In genomic region chr12:98674627-98675143, GRCm38 (mm10) we compare ENCODE assay signal across 8 mouse cellular contexts. TPM values are rescaled to one million over a fixed set of nuclear protein-coding genes. Genes with fewer than 3 reads are reported as not detected.
DNase-seq lines count a peak whose midpoint lies in the region; ATAC-seq lines count a peak whose summit lies in the region.

No protein-coding gene starts in this region.

- peak overlapping the region; percentile 44 for H3K27ac ChIP-seq in intestine, embryonic 15.5 days

- H3K36me3 ChIP-seq in intestine, embryonic 15.5 days = 0 out of 2 replicates have a peak, but pooled peaks cover 5% of the 10 kb centered on the region

- H3K9me3 ChIP-seq in intestine, embryonic 15.5 days = no peaks in the 10 kb centered on the region

- peak overlapping the region; percentile 46 for H3K4me2 ChIP-seq in intestine, embryonic 15.5 days (replicated peaks)

- no peaks in the 10 kb centered on the region for H3K27me3 ChIP-seq in intestine, embryonic 15.5 days (replicated peaks)

- no peaks in the 10 kb centered on the region for H3K4me1 ChIP-seq in intestine, embryonic 15.5 days (replicated peaks)

- intact Hi-C loops in left cerebral cortex, postnatal 25 days (cut with DNase I) = loop anchor here (1.0 to 5.0 kb wide), 2 partner anchors 60 to 73 kb away; partner anchors contain the start of gene Zc3h14

- peak overlapping the region; percentile 29 for H3K4me3 ChIP-seq in intestine, embryonic 15.5 days (replicated peaks)

- H3K9ac ChIP-seq in intestine, embryonic 15.5 days = peak overlapping the region; percentile 14; the same call in 1 of the 2 replicates

- peak; percentile 85 for DNase-seq in adrenal gland, adult 2 months
- peak; percentile 57 for DNase-seq in embryo, embryonic 11.5 days (ENCODE audit: low read depth, low spot score)
- peak; percentile 48 to 72 for DNase-seq in gastrocnemius, postnatal 4 days (ENCODE audit: low spot score in 2 of 2)
- DNase-seq in left cerebral cortex, postnatal 25 days (ENCODE audit: low spot score in 2 of 2) = peak; percentile 73
- peak; percentile 82 for DNase-seq in mesoderm, embryonic 11.5 days (ENCODE audit: low read depth, low spot score)
- peak; percentile 61 for DNase-seq in right cerebral cortex, postnatal 25 days
- peak; percentile 55 to 77 for DNase-seq in urinary bladder, postnatal 4 days (ENCODE audit: low spot score in 2 of 2)

- peak; percentile 92 for ATAC-seq in intestine, embryonic 15.5 days

- 17% methylated on average over 9 of the region's 9 CpGs for WGBS in intestine, embryonic 15.5 days

RNA-seq across cellular contexts. Expression of gene Spata7, which starts 46.7 kb away (rescaled TPM):
- 10 to 100 TPM in 1 of 2 experiments, 1 to 10 TPM in 1; 7.8 to 12.4 TPM for total RNA-seq in adrenal gland, adult 2 months (2021)
- polyA plus RNA-seq in adrenal gland, adult 2 months (2012; rRNA removed) = 2.7 and 2.8 TPM in 2 replicates
- total RNA-seq in gastrocnemius, postnatal 4 days (2021) = 1 to 10 TPM; 6.0 to 7.0 TPM
- polyA plus RNA-seq in intestine, embryonic 15.5 days (2015; fragmentation: Nextera tagmentation; extraction: Ambion mirVana) = 9.4 and 10.8 TPM in 2 replicates
- total RNA-seq in left cerebral cortex, postnatal 25 days (2021) = 10 to 100 TPM; 32.5 to 33.4 TPM

Comparison
In these comparisons a context has a peak if more than half of its experiments do, and no peak if none do; other contexts are left out.
1. Peak in every context shown above with its lines: DNase-seq, ATAC-seq, H3K4me3 ChIP-seq and H3K27ac ChIP-seq.